Mouse (Mus musculus) liver, embryonic 15.5 days (tissue): Measurements from ENCODE around the gene Klhdc1. TPM values are rescaled to one million over a fixed set of nuclear protein-coding genes. Genes with fewer than 3 reads are reported as not detected.
A peak's percentile ranks its signal among the peaks of the same experiment; 100 is the strongest.

Experiments used
- ATAC-seq: fragments of 200-750 bp; cut with Nextera tagmentation; 2 replicates; pipeline ENCODE4 v1.8.0; 2017; ENCODE audit warnings: moderate number of reproducible peaks, mild to moderate bottlenecking, moderate library complexity; ENCODE audit not compliant: insufficient read depth
- H3K27ac ChIP-seq: fragments of 300-500 bp; sonication (generic); replicated peaks from 2 replicates; pipeline ENCODE4 v1.5.1; 2015; ENCODE audit warnings: mild to moderate bottlenecking, inconsistent platforms
- H3K27me3 ChIP-seq: fragments of 300-500 bp; sonication (generic); 2 replicates; pipeline ENCODE4 v1.6.1; 2015; ENCODE audit warnings: mild to moderate bottlenecking, inconsistent platforms
- H3K36me3 ChIP-seq: fragments of 300-500 bp; sonication (generic); replicated peaks from 2 replicates; pipeline ENCODE4 v1.6.1; 2015; ENCODE audit warnings: moderate library complexity, mild to moderate bottlenecking, inconsistent platforms
- H3K4me1 ChIP-seq: fragments of 300-500 bp; sonication (generic); replicated peaks from 2 replicates; pipeline ENCODE4 v1.6.1; 2015; ENCODE audit warnings: inconsistent platforms
- H3K4me2 ChIP-seq: fragments of 300-500 bp; sonication (generic); 2 replicates; pipeline ENCODE4 v1.6.1; 2015; ENCODE audit warnings: moderate library complexity, mild to moderate bottlenecking, inconsistent platforms
- H3K4me3 ChIP-seq: fragments of 300-500 bp; sonication (generic); replicated peaks from 2 replicates; pipeline ENCODE4 v1.5.1; 2015; ENCODE audit warnings: mild to moderate bottlenecking, inconsistent platforms
- H3K9ac ChIP-seq: fragments of 300-500 bp; sonication (generic); 2 replicates; pipeline ENCODE4 v1.6.1; 2015; ENCODE audit warnings: moderate library complexity, mild to moderate bottlenecking, inconsistent platforms
- H3K9me3 ChIP-seq: fragments of 300-500 bp; sonication (generic); replicated peaks from 2 replicates; pipeline ENCODE4 v1.6.1; 2016; ENCODE audit warnings: inconsistent platforms
- WGBS: fragments of 180-500 bp; shearing (Covaris S2); methylation state at CpG from one replicate; pipeline ENCODE4 v1.1.7; 2015; ENCODE audit warnings: mixed read lengths; ENCODE audit not compliant: insufficient replicate concordance; 5-methylcytosine and 5-hydroxymethylcytosine counted together
- polyA plus RNA-seq: library from polyadenylated mRNA; unstranded; fragments of >200 nt; fragmentation: Nextera tagmentation; extraction: Ambion mirVana; gene quantifications from 2 replicates; pipeline ENCODE4 v1.2.1, GENCODE M21; 2015

Gene Klhdc1
- polyA plus RNA-seq, 1 experiment from 2014 or later = 2.1 TPM

- Histone ChIP-seq H3K4me2 (no peak overlapping the region), H3K4me1 (peaks cover 3% of the 10 kb centered on the region; the same call in 1 of the 2 replicates), H3K9ac (no peak overlapping the region), H3K27ac (no peak overlapping the region), H3K27me3 (0 out of 2 replicates have a peak, but pooled peaks cover 12% of the 10 kb centered on the region), H3K9me3 (no peaks in the 10 kb centered on the region), H3K36me3 (no peaks in the 10 kb centered on the region), H3K4me3 (no peak overlapping the region)
- ATAC-seq = no peak
- WGBS = 78% methylated on average over 6 of the region's 6 CpGs
Observed at GRCm38 (mm10) chr12:69235782-69236181, 5.2 kb upstream of the Klhdc1 start.

GRCm38 (mm10) chr12:69238284-69238683 lies 2.7 kb upstream of the Klhdc1 start:
- WGBS = 32% methylated on average over 3 of the region's 3 CpGs
- Histone ChIP-seq H3K9ac (no peak overlapping the region), H3K9me3 (no peaks in the 10 kb centered on the region), H3K27ac (no peak overlapping the region), H3K4me2 (no peak overlapping the region), H3K36me3 (no peaks in the 10 kb centered on the region), H3K4me3 (no peak overlapping the region), H3K27me3 (peaks cover 18% of the 10 kb centered on the region; the same call in 1 of the 2 replicates), H3K4me1 (peaks cover 20% of the 10 kb centered on the region)
- ATAC-seq = no peak

- 0 out of 2 replicates have a peak overlapping the region, but pooled peaks have one; percentile 45 for H3K27ac ChIP-seq
- H3K4me1 ChIP-seq = peaks cover 20% of the 10 kb centered on the region
- H3K36me3 ChIP-seq = no peaks in the 10 kb centered on the region
- 0% methylated on average over 3 of the region's 3 CpGs for WGBS
- peak overlapping the region; percentile 72 for H3K4me3 ChIP-seq
- H3K27me3 ChIP-seq = peaks cover 18% of the 10 kb centered on the region; the same call in 1 of the 2 replicates
- H3K9ac ChIP-seq = peak overlapping the region; percentile 69
- peak overlapping the region; percentile 98 for H3K4me2 ChIP-seq
- no peak; the same call in 1 of the 2 replicates for ATAC-seq
- H3K9me3 ChIP-seq = no peaks in the 10 kb centered on the region
Observed at GRCm38 (mm10) chr12:69241405-69241770, 412 bp downstream of the Klhdc1 start.

- Histone ChIP-seq H3K4me3 (peak overlapping the region; percentile 72), H3K36me3 (no peaks in the 10 kb centered on the region), H3K9me3 (no peaks in the 10 kb centered on the region), H3K4me1 (peaks cover 20% of the 10 kb centered on the region), H3K9ac (peak overlapping the region; percentile 69), H3K27me3 (peaks cover 18% of the 10 kb centered on the region; the same call in 1 of the 2 replicates), H3K4me2 (peak overlapping the region; percentile 98), H3K27ac (peak overlapping the region; percentile 45; the same call in 1 of the 2 replicates)
- ATAC-seq = peak; percentile 81
- under 1% methylated on average over 64 of the region's 64 CpGs for WGBS
Observed at GRCm38 (mm10) chr12:69241771-69242431, 925 bp downstream of the Klhdc1 start.

- ATAC-seq = no peak
- H3K36me3 ChIP-seq = no peaks in the 10 kb centered on the region
- 78% methylated on average over 4 of the region's 4 CpGs for WGBS
Observed at GRCm38 (mm10) chr12:69249766-69250165, 8.8 kb downstream of the Klhdc1 start.

GRCm38 (mm10) chr12:69250756-69251155 lies 9.8 kb downstream of the Klhdc1 start:
- Histone ChIP-seq H3K4me1 (peaks cover 7% of the 10 kb centered on the region), H3K36me3 (no peaks in the 10 kb centered on the region), H3K4me3 (no peak overlapping the region), H3K27me3 (no peaks in the 10 kb centered on the region), H3K9me3 (no peaks in the 10 kb centered on the region), H3K4me2 (peak overlapping the region; percentile 16; the same call in 1 of the 2 replicates), H3K9ac (no peak overlapping the region), H3K27ac (no peak overlapping the region)
- 32% methylated on average over 8 of the region's 8 CpGs for WGBS
- no peak for ATAC-seq

More at GRCm38 (mm10) chr12:69249766-69250165, 8.8 kb downstream of the Klhdc1 start:
- H3K9ac ChIP-seq = no peak overlapping the region
- peaks cover 7% of the 10 kb centered on the region for H3K4me1 ChIP-seq
- H3K9me3 ChIP-seq = no peaks in the 10 kb centered on the region
- H3K4me2 ChIP-seq = no peak overlapping the region
- no peaks in the 10 kb centered on the region for H3K27me3 ChIP-seq
- H3K4me3 ChIP-seq = no peak overlapping the region
- H3K27ac ChIP-seq = no peak overlapping the region

- Histone ChIP-seq H3K4me1 (peaks cover 16% of the 10 kb centered on the region), H3K9ac (no peak overlapping the region), H3K9me3 (no peaks in the 10 kb centered on the region), H3K36me3 (no peaks in the 10 kb centered on the region), H3K4me2 (no peak overlapping the region), H3K27ac (no peak overlapping the region), H3K4me3 (no peak overlapping the region), H3K27me3 (no peaks in the 10 kb centered on the region)
- ATAC-seq = no peak
- WGBS = 78% methylated on average over 1 of the region's 1 CpGs
Observed at GRCm38 (mm10) chr12:69253806-69254205, 12.8 kb downstream of the Klhdc1 start.

GRCm38 (mm10) chr12:69257836-69258235 lies 16.9 kb downstream of the Klhdc1 start:
- H3K9me3 ChIP-seq = no peaks in the 10 kb centered on the region
- 20% methylated on average over 11 of the region's 11 CpGs for WGBS
- peaks cover 9% of the 10 kb centered on the region; the same call in 1 of the 2 replicates for H3K4me1 ChIP-seq
- no peak for ATAC-seq
- H3K36me3 ChIP-seq = no peaks in the 10 kb centered on the region
- H3K9ac ChIP-seq = no peak overlapping the region
- H3K4me3 ChIP-seq = no peak overlapping the region
- peak overlapping the region; percentile 33 for H3K4me2 ChIP-seq
- H3K27ac ChIP-seq = no peak overlapping the region
- no peaks in the 10 kb centered on the region for H3K27me3 ChIP-seq

- 79% methylated on average over 5 of the region's 5 CpGs for WGBS
Observed at GRCm38 (mm10) chr12:69262251-69262650, 21.3 kb downstream of the Klhdc1 start.

GRCm38 (mm10) chr12:69265031-69265430 lies 24.1 kb downstream of the Klhdc1 start:
- Histone ChIP-seq H3K4me3 (no peak overlapping the region), H3K36me3 (no peaks in the 10 kb centered on the region), H3K27me3 (no peaks in the 10 kb centered on the region), H3K9me3 (no peaks in the 10 kb centered on the region), H3K4me2 (no peak overlapping the region), H3K4me1 (no peaks in the 10 kb centered on the region), H3K9ac (no peak overlapping the region), H3K27ac (no peak overlapping the region)
- 78% methylated on average over 3 of the region's 3 CpGs for WGBS
- ATAC-seq = no peak

More at GRCm38 (mm10) chr12:69262251-69262650, 21.3 kb downstream of the Klhdc1 start:
- H3K4me1 ChIP-seq = peaks cover 9% of the 10 kb centered on the region; the same call in 1 of the 2 replicates
- H3K4me2 ChIP-seq = no peak overlapping the region
- no peak overlapping the region for H3K9ac ChIP-seq
- no peaks in the 10 kb centered on the region for H3K36me3 ChIP-seq
- no peak for ATAC-seq
- H3K27me3 ChIP-seq = no peaks in the 10 kb centered on the region
- no peaks in the 10 kb centered on the region for H3K9me3 ChIP-seq
- no peak overlapping the region for H3K4me3 ChIP-seq
- H3K27ac ChIP-seq = no peak overlapping the region

- no peak overlapping the region for H3K27ac ChIP-seq
- no peaks in the 10 kb centered on the region for H3K36me3 ChIP-seq
- H3K4me3 ChIP-seq = no peak overlapping the region
- no peaks in the 10 kb centered on the region for H3K27me3 ChIP-seq
- H3K4me2 ChIP-seq = no peak overlapping the region
- no peaks in the 10 kb centered on the region for H3K4me1 ChIP-seq
- WGBS = 76% methylated on average over 11 of the region's 11 CpGs
- no peak overlapping the region for H3K9ac ChIP-seq
- no peaks in the 10 kb centered on the region for H3K9me3 ChIP-seq
- no peak for ATAC-seq
Observed at GRCm38 (mm10) chr12:69267956-69268632, 27.1 kb downstream of the Klhdc1 start.
